Comparison of ENCODE assay signal across 9 mouse cellular contexts in the genomic region with DNA sequence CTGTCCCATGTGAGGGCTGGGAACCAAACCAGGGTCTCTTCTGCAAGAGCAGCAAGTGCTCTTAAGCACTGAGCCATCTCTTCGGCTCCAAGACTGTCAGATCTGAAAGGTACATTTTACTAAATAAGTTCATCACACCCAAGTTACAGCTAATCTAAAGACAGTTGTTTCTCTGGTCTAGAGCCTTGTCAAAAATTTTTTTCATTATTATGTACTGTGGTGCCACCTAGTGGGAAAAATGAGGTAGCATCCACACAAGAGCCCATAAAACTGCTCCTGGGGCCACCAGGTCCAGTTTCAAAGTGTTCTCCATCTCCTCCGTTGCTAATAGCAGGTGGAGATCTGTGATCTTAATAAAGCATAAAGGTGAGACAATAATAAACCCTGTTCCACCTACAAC. TPM values are rescaled to one million over a fixed set of nuclear protein-coding genes. Genes with fewer than 3 reads are reported as not detected.
A peak's percentile ranks its signal among the peaks of the same experiment; 100 is the strongest.
DNase-seq lines count a peak whose midpoint lies in the region; ATAC-seq and TF ChIP-seq lines count a peak whose summit lies in the region.
"Had no signal": no experiment of that assay in that cellular context is flagged by ENCODE, and none has a peak within 500 bp of the region (broad histone marks: within the 10 kb centered on the region; RNA-seq: fewer than 3 reads in every experiment).

No protein-coding gene starts in this region.

- in situ Hi-C loops in Patski (cut with MboI; ENCODE audit: low pct_unique_long_range_greater_than_20kb), result loop anchor here (25.0 kb wide), 3 partner anchors 229 to 829 kb away; a partner anchor contains a TSS

- CTCF ChIA-PET in Patski (lab: Charles Lee), result no interaction called here

- peaks cover 37% of the 10 kb centered on the region for H3K27me3 ChIP-seq in Patski
- H3K27me3 ChIP-seq: embryonic facial prominence, embryonic 15.5 days had no signal

- no peak for ATAC-seq in Patski
- ATAC-seq in erythroblast, adult 5-6 weeks (replicated peaks; ENCODE audit: low FRiP score, poor library complexity, severe bottlenecking), result no peak

- POLR2A ChIA-PET in Patski (lab: Charles Lee), result no interaction called here

- DNase-seq in layer of hippocampus, adult 11-12 months (ENCODE audit: low spot score), result peak; percentile 64
- DNase-seq in layer of hippocampus, adult 9-10 months (ENCODE audit: low spot score), result no peak
- DNase-seq in Patski (ENCODE audit: low read depth, low spot score), result no peak
- peak; percentile 70 to 77 for DNase-seq in cerebellum, postnatal 10 days
- peak; percentile 39 to 57 for DNase-seq in heart, postnatal 14 days
- peak; percentile 43 to 48 for DNase-seq in left cerebral cortex, postnatal 36 days (ENCODE audit: low spot score in 2 of 2)
- DNase-seq in monocyte, adult 2 months (ENCODE audit: low read depth in 1 of 2, low spot score in 2 of 2), result peak; percentile 10 to 14

- intact Hi-C loops in heart, postnatal 14 days (cut with DNase I), result loop anchor here (2.0 to 10.0 kb wide), 3 partner anchors 104 to 816 kb away; no protein-coding TSS in a partner anchor
- intact Hi-C loops in left cerebral cortex, postnatal 36 days (cut with DNase I), result loop anchor here (10.0 kb wide), 1 partner anchor 816 kb away; no protein-coding TSS in a partner anchor

- peak; percentile 69 for TF ChIP-seq CTCF in Patski (IDR thresholded peaks at IDR 0.05)

RNA-seq across cellular contexts. Expression of a gene that starts 27.2 kb away (rescaled TPM):
- polyA plus RNA-seq in Patski (2021), result 190 TPM
- total RNA-seq in heart, postnatal 14 days (2021), result 10 to 100 TPM; 70.6 to 76.5 TPM
- total RNA-seq in left cerebral cortex, postnatal 36 days (2021), result 100 to 1,000 TPM; 119 to 143 TPM
- 35.7 and 87.2 TPM in 2 replicates for total RNA-seq in erythroblast, adult 5-6 weeks (2015; ENCODE audit: low replicate concordance)
- 139 and 189 TPM in 2 replicates for total RNA-seq in erythroblast, adult 5-6 weeks (2017; ENCODE audit: low replicate concordance)

RNA-seq across cellular contexts. Expression of a gene that starts 37.3 kb away (rescaled TPM):
- 63.4 TPM for polyA plus RNA-seq in Patski (2021)
- 10 to 100 TPM; 38.3 to 39.3 TPM for total RNA-seq in heart, postnatal 14 days (2021)
- total RNA-seq in left cerebral cortex, postnatal 36 days (2021), result 10 to 100 TPM; 67.2 to 97.4 TPM
- 11.1 and 22.8 TPM in 2 replicates for total RNA-seq in erythroblast, adult 5-6 weeks (2015; ENCODE audit: low replicate concordance)
- 21.0 and 23.9 TPM in 2 replicates for total RNA-seq in erythroblast, adult 5-6 weeks (2017; ENCODE audit: low replicate concordance)

Comparison
In these comparisons a context has a peak if more than half of its experiments do, and no peak if none do; other contexts are left out.
1. DNase-seq: peak in layer of hippocampus, adult 11-12 months (single experiment), cerebellum, postnatal 10 days (2 of 2), heart, postnatal 14 days (2 of 2), left cerebral cortex, postnatal 36 days (2 of 2) and monocyte, adult 2 months (2 of 2); none in layer of hippocampus, adult 9-10 months (single experiment) and Patski (single experiment).